ENCODE assay signal across 24 mouse cellular contexts in the genomic region with DNA sequence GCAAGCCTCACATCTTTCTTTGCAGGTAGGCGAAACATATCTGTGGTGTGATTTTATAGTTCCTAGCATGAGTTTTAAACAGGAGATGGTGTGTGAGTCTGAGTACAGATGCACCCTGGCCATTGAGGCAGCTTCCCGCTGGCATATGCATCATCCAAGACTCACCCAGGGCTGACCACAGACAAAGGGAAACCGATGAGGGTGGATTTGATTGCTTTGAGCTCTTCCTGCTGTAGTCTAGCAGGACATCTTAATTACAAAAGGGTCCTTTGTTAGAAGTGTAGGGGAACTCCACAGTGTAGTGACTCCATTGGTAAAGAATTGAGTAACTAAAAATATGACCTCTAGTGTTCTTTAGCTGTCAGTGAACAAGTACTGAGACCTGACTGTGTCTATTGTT.
DNase-seq lines count a peak whose midpoint lies in the region; ATAC-seq and TF ChIP-seq lines count a peak whose summit lies in the region.
"Had no signal": no experiment of that assay in that cellular context is flagged by ENCODE, and none has a peak within 500 bp of the region (broad histone marks: within the 10 kb centered on the region; RNA-seq: fewer than 3 reads in every experiment).

No protein-coding gene starts in this region.

- H3K4me1 ChIP-seq in kidney, embryonic 16.5 days (ENCODE audit: insufficient read depth, low read length): peaks cover 17% of the 10 kb centered on the region
- peaks cover 46% of the 10 kb centered on the region for H3K4me1 ChIP-seq in spleen, adult 2 months (ENCODE audit: control insufficient read depth, insufficient read depth, insufficient read length)
- H3K4me1 ChIP-seq: neural tube, embryonic 12.5 days had no signal

- H3K4me3 ChIP-seq in gastrocnemius, adult 2 months: no peak overlapping the region
- H3K4me3 ChIP-seq in kidney, embryonic 16.5 days (ENCODE audit: low read length): no peak overlapping the region
- H3K4me3 ChIP-seq in spleen, adult 2 months (ENCODE audit: extremely low read depth, insufficient read depth, insufficient read length): no peak overlapping the region
- H3K4me3 ChIP-seq: embryonic facial prominence, embryonic 10.5 days; erythroblast, embryonic 14.5 days; hindbrain, embryonic 15.5 days; limb, embryonic 12.5 days; liver, embryonic 13.5 days; neural tube, embryonic 12.5 days had no signal

- TF ChIP-seq CTCF in gastrocnemius, adult 2 months (IDR thresholded peaks at IDR 0.05): no peak
- TF ChIP-seq CTCF in spleen, adult 2 months (IDR thresholded peaks at IDR 0.05; ENCODE audit: extremely low read depth, insufficient read depth, insufficient read length, insufficient replicate concordance): no peak

- no peak for DNase-seq in gastrocnemius, adult 2 months
- no peak for DNase-seq in gastrocnemius, postnatal 4 days (ENCODE audit: low spot score in 2 of 2)
- no peak for DNase-seq in kidney, postnatal 36 days
- DNase-seq in spleen, adult 2 months (ENCODE audit: low read depth in 1 of 2, low spot score in 2 of 2): no peak
- no peak for DNase-seq in spleen, postnatal 10 days (ENCODE audit: low spot score in 2 of 2)
- no peak for DNase-seq in testis, postnatal 14 days (ENCODE audit: low spot score)
- no peak for DNase-seq in right cerebral cortex, postnatal 4 days
- DNase-seq: adrenal gland, postnatal 25 days; cerebellum, adult 18-20 months; cerebellum, postnatal 36 days; kidney, postnatal 14 days; liver, embryonic 13.5 days; right cerebral cortex, postnatal 14 days; thymus, postnatal 36 days had no signal

- H3K9ac ChIP-seq in kidney, embryonic 16.5 days (replicated peaks; ENCODE audit: low read length): no peak overlapping the region
- H3K9ac ChIP-seq: hindbrain, embryonic 15.5 days; limb, embryonic 12.5 days; liver, embryonic 13.5 days; neural tube, embryonic 12.5 days had no signal

- no peak for ATAC-seq in kidney, embryonic 16.5 days (ENCODE audit: low FRiP score, low TSS enrichment)
- ATAC-seq: forebrain, embryonic 14.5 days; intestine, postnatal 0 days had no signal

- no peaks in the 10 kb centered on the region for H3K36me3 ChIP-seq in kidney, embryonic 16.5 days (ENCODE audit: insufficient read depth, low read length)
- H3K36me3 ChIP-seq in spleen, adult 2 months (ENCODE audit: control insufficient read depth, insufficient read depth, low read length): peaks cover 1% of the 10 kb centered on the region
- H3K36me3 ChIP-seq: embryonic facial prominence, embryonic 10.5 days; hindbrain, embryonic 15.5 days; neural tube, embryonic 12.5 days had no signal

- H3K9me3 ChIP-seq in kidney, embryonic 16.5 days (ENCODE audit: low read length): no peaks in the 10 kb centered on the region
- H3K9me3 ChIP-seq: hindbrain, embryonic 15.5 days; liver, embryonic 13.5 days; neural tube, embryonic 12.5 days had no signal

- WGBS in kidney, embryonic 16.5 days: 59% methylated on average over 3 of the region's 3 CpGs
- WGBS in spleen, adult 2 months: 54% methylated on average over 3 of the region's 3 CpGs

- intact Hi-C loops in gastrocnemius, adult 2 months (cut with DNase I): no loop called here

- H3K4me2 ChIP-seq in kidney, embryonic 16.5 days (replicated peaks; ENCODE audit: low read depth, low read length): no peak overlapping the region
- H3K4me2 ChIP-seq: hindbrain, embryonic 15.5 days; limb, embryonic 12.5 days; liver, embryonic 13.5 days; midbrain, embryonic 11.5 days; neural tube, embryonic 12.5 days had no signal

- peak overlapping the region; percentile 66; the same call in 1 of the 2 replicates for H3K27ac ChIP-seq in gastrocnemius, adult 2 months
- 0 out of 2 replicates have a peak overlapping the region, but pooled peaks have one; percentile 28 for H3K27ac ChIP-seq in kidney, embryonic 16.5 days (ENCODE audit: low read length)
- H3K27ac ChIP-seq in spleen, adult 2 months (ENCODE audit: insufficient read depth, low read length): peak overlapping the region; percentile 28; the same call in 1 of the 2 replicates
- H3K27ac ChIP-seq: embryonic facial prominence, embryonic 10.5 days; hindbrain, embryonic 15.5 days; limb, embryonic 12.5 days; liver, embryonic 13.5 days; macrophage; neural tube, embryonic 12.5 days had no signal

- no peak for TF ChIP-seq POLR2A in spleen, adult 2 months (IDR thresholded peaks at IDR 0.05; ENCODE audit: low read depth, low read length)

- H3K27me3 ChIP-seq in kidney, embryonic 16.5 days (ENCODE audit: insufficient read depth, low read length): no peaks in the 10 kb centered on the region
- no peaks in the 10 kb centered on the region for H3K27me3 ChIP-seq in spleen, adult 2 months (ENCODE audit: control insufficient read depth, insufficient read depth, low read length)
- H3K27me3 ChIP-seq: hindbrain, embryonic 15.5 days; limb, embryonic 12.5 days; liver, embryonic 13.5 days; neural tube, embryonic 12.5 days had no signal
